Mouse (Mus musculus) olfactory bulb, adult 2 months (tissue): ENCODE measurements around the gene Cep95.

Experiments
- CTCF ChIP-seq: fragments of 200-500 bp; IDR thresholded peaks from 2 replicates; pipeline ENCODE4 v1.5.1; 2012; ENCODE audit warnings: low read depth, mild to moderate bottlenecking, low read length, moderate library complexity; ENCODE audit not compliant: insufficient read depth
- POLR2A ChIP-seq: fragments of 200-500 bp; IDR thresholded peaks from 2 replicates; pipeline ENCODE4 v1.6.1; 2012; ENCODE audit warnings: mild to moderate bottlenecking, low read depth, low read length, moderate library complexity; ENCODE audit not compliant: insufficient read depth

DNA sequence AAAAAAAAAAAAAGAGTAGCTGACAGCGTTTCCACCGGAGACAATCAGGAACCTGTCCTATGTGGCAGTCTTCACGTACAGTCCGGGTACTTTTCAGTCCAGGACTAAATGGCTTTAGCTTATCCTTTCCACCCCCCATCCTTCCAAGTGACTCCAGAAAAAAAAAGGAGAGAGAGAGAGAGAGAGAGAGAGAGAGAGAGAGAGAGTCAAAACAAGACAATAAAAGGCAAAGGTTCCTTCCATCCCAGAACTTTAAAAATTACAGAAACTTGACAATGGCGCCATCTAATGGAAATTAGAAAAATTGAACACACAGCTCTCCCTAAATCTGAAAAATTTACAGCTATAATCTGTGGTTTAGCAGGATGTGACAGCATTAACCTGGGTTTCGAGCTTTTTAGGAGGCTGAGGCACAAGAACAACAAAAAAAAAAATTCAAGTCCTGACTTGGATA, 46.6 kb upstream of the Cep95 start:
- TF ChIP-seq CTCF: no peak
- TF ChIP-seq POLR2A: no peak
